Mouse (Mus musculus) stomach, postnatal 0 days (tissue): ENCODE results near the gene 6030458C11Rik.

Source experiments
- CTCF ChIP-seq: IDR thresholded peaks from 2 replicates; pipeline ENCODE4 v1.5.1; 2016; ENCODE audit warnings: antibody characterized with exemption, low read depth, mild to moderate bottlenecking, moderate library complexity
- EP300 ChIP-seq: optimal IDR thresholded peaks from 2 replicates; pipeline ENCODE3; 2016; ENCODE audit warnings: antibody characterized with exemption

DNA sequence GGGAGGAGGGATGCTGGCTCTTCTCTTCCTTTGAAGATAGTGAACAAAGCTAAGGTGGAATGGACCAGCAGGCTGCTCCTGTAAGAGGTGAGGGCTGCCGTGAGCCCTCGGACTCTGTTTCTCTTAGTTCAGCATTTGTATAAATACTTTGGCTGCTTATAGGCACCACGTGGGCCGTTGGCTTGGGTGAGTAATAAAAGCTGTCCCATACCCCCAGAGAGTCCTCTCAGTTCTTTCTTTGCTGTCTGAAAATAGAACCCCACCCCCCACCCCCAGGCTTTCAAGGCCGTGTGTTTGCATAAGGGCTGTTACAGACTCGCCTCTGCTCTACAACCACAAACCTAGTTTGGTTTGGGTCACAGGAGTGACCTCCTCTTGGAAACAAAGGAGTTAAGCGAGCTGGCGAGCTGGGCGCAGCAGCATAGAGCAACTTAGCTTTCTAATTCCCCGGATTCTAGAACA lies 35.0 kb downstream of the 6030458C11Rik start:
- no peak for TF ChIP-seq CTCF
- TF ChIP-seq EP300 = no peak
